Mouse (Mus musculus): ENCODE measurements around the gene Wrnip1. TPM values are rescaled to one million over a fixed set of nuclear protein-coding genes. Genes with fewer than 3 reads are reported as not detected.

The Wrnip1 gene
- polyA plus RNA-seq, 1 experiment from 2014 or later, result 29.9 TPM

DNA sequence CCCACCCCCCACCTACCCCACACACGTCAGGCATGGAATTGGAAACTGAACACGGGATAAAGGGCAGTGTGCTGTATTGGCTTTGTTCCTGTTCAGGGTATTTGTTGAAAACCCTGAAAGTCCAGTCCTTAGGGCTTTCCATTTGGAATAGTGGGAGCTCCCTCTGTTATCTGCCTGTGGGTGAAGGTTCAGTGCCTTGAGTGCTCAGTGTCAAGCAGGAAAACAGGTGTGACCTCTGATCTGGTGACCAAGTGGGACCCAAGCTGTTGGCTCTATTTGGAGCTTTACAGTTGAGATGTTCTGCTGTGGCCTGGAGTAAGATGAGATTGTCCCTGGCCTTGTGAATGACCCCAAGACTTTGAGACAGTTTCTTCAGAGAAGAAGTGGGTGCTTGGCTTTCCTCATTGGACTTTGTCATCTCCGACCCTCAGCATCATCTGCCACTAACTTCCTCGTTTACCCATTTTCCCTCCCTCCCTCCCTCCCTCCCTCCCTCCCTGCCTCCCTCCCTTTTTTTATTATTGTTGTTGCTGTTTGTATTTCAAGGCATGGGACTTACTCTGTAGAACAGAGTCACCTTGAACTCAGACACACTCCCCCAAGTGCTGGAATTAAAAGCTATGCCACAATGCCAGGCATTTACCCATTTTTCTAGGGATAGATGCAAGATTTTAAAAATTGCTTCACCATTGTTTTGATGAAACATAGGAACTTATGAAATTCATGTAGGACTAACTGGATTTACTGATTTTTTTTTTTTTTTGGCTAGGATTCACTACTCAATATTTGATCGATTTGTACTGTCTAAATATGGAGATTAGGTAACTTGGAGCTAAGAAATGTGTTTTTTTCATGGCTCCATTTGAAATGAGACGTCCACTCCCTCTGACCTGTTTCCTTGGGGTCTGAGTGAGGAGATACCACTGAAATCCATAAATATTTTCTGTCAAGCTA is 22.8 kb downstream of the Wrnip1 start:
- no peaks in the 10 kb centered on the region for H3K4me1 ChIP-seq (replicated peaks; ENCODE audit: control insufficient read depth, insufficient read depth, low read length)
- DNase-seq (ENCODE audit: low spot score) (no peak), ATAC-seq (ENCODE audit: low FRiP score) (no peak)
- no peaks in the 10 kb centered on the region for H3K27me3 ChIP-seq (ENCODE audit: control insufficient read depth, insufficient read depth, low read length)
- WGBS, result 80% methylated on average over 6 of the region's 6 CpGs
- H3K27ac ChIP-seq, result no peak overlapping the region
- H3K36me3 ChIP-seq (replicated peaks; ENCODE audit: control insufficient read depth, insufficient read depth), result peaks cover 20% of the 10 kb centered on the region
- no peak overlapping the region for H3K4me2 ChIP-seq (replicated peaks)
- H3K4me3 ChIP-seq (replicated peaks; ENCODE audit: low read length), result no peak overlapping the region
- H3K9me3 ChIP-seq (ENCODE audit: control insufficient read depth, low read length), result no peaks in the 10 kb centered on the region
- no peak overlapping the region for H3K9ac ChIP-seq

GRCm38 (mm10) chr13:32825546-32825945 is 23.7 kb downstream of the Wrnip1 start:
- H3K27me3 ChIP-seq (ENCODE audit: control insufficient read depth, insufficient read depth, low read length), result no peaks in the 10 kb centered on the region

DNA sequence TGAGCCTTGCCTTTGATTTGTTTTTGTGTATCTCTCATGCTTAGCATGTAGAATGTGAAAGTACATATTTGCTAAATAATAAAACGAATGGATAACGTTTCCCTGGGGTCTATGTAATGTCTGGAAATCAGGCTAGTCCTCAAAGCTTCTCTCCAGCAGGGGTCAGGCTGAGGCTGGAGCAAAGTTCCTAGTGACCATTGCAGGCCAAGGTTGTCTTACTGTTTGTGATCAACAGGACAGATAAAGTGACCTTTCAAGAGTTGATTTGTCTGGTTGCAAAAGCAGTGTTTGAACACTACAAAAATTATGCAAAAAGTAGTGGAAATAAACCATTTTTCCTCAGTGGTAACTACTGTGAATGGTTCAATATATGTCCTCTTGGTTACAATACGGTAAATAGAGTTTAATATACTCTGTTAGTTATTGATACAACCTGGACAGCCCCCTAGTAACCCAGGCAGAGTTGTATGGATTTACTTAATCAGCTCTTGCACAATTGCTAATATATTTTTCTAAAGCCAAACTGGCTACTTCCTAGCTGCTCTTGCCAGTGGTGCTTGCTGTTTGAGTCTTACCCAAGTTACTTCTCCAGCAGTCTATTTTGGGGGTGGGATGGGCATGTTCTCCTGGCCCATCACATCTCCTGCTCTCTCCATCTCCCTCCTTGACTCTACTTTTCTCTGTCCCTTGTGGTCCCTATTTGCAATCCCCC is 25.4 kb downstream of the Wrnip1 start:
- H3K27me3 ChIP-seq (ENCODE audit: control insufficient read depth, insufficient read depth, low read length), result no peaks in the 10 kb centered on the region
- no peaks in the 10 kb centered on the region for H3K4me1 ChIP-seq (replicated peaks; ENCODE audit: control insufficient read depth, insufficient read depth, low read length)
- ATAC-seq (ENCODE audit: low FRiP score) (no peak), DNase-seq (ENCODE audit: low spot score) (no peak)
- no peaks in the 10 kb centered on the region for H3K36me3 ChIP-seq (replicated peaks; ENCODE audit: control insufficient read depth, insufficient read depth)
- no peak overlapping the region for H3K4me2 ChIP-seq (replicated peaks)
- 79% methylated on average over 3 of the region's 3 CpGs for WGBS
- no peak overlapping the region for H3K27ac ChIP-seq
- no peaks in the 10 kb centered on the region for H3K9me3 ChIP-seq (ENCODE audit: control insufficient read depth, low read length)
- no peak overlapping the region for H3K4me3 ChIP-seq (replicated peaks; ENCODE audit: low read length)
- H3K9ac ChIP-seq, result no peak overlapping the region

More at GRCm38 (mm10) chr13:32825546-32825945, 23.7 kb downstream of the Wrnip1 start:
- DNase-seq (ENCODE audit: low spot score) (no peak), ATAC-seq (ENCODE audit: low FRiP score) (no peak)
- Histone ChIP-seq H3K36me3 (replicated peaks; ENCODE audit: control insufficient read depth, insufficient read depth) (peaks cover 11% of the 10 kb centered on the region), H3K9ac (no peak overlapping the region), H3K4me2 (replicated peaks) (no peak overlapping the region), H3K9me3 (ENCODE audit: control insufficient read depth, low read length) (no peaks in the 10 kb centered on the region), H3K4me1 (replicated peaks; ENCODE audit: control insufficient read depth, insufficient read depth, low read length) (no peaks in the 10 kb centered on the region), H3K27ac (no peak overlapping the region), H3K4me3 (replicated peaks; ENCODE audit: low read length) (no peak overlapping the region)
- WGBS, result 93% methylated on average over 8 of the region's 8 CpGs

DNA sequence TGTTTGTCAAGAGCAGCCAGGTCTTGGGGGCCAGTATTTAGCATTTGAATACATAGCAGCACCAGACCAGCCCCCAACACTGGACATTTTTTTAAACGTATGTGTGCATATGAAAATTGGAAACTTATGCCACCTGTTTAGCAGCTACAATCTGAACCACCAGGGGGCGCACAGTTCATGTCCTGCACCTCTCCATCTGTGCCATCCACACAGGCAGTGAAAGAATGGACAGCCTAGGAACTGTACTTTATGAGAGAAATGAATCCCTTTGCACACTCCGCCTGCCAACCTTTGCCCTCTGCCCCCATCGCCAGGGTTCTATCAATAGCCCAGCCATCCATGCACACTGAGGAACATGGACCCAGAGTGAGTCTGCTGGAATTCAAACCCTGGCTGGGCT is 26.1 kb downstream of the Wrnip1 start:
- peak; percentile 36 for DNase-seq (ENCODE audit: low spot score)
- Histone ChIP-seq H3K27me3 (ENCODE audit: control insufficient read depth, insufficient read depth, low read length) (no peaks in the 10 kb centered on the region), H3K4me1 (replicated peaks; ENCODE audit: control insufficient read depth, insufficient read depth, low read length) (no peaks in the 10 kb centered on the region), H3K27ac (no peak overlapping the region), H3K4me2 (replicated peaks) (no peak overlapping the region), H3K36me3 (replicated peaks; ENCODE audit: control insufficient read depth, insufficient read depth) (no peaks in the 10 kb centered on the region), H3K4me3 (replicated peaks; ENCODE audit: low read length) (no peak overlapping the region), H3K9ac (no peak overlapping the region), H3K9me3 (ENCODE audit: control insufficient read depth, low read length) (no peaks in the 10 kb centered on the region)
- WGBS, result 64% methylated on average over 4 of the region's 4 CpGs
- peak; percentile 59 for ATAC-seq (ENCODE audit: low FRiP score)

- Histone ChIP-seq H3K4me1 (replicated peaks; ENCODE audit: control insufficient read depth, insufficient read depth, low read length) (no peaks in the 10 kb centered on the region), H3K27me3 (ENCODE audit: control insufficient read depth, insufficient read depth, low read length) (no peaks in the 10 kb centered on the region), H3K27ac (no peak overlapping the region), H3K9me3 (ENCODE audit: control insufficient read depth, low read length) (no peaks in the 10 kb centered on the region), H3K36me3 (replicated peaks; ENCODE audit: control insufficient read depth, insufficient read depth) (no peaks in the 10 kb centered on the region), H3K9ac (no peak overlapping the region), H3K4me2 (replicated peaks) (no peak overlapping the region), H3K4me3 (replicated peaks; ENCODE audit: low read length) (no peak overlapping the region)
- no peak for ATAC-seq (ENCODE audit: low FRiP score)
- 89% methylated on average over 4 of the region's 4 CpGs for WGBS
- DNase-seq (ENCODE audit: low spot score), result no peak
Observed at GRCm38 (mm10) chr13:32828886-32829285, 27.0 kb downstream of the Wrnip1 start.

GRCm38 (mm10) chr13:32831505-32832273 is 29.9 kb downstream of the Wrnip1 start:
- Histone ChIP-seq H3K9me3 (ENCODE audit: control insufficient read depth, low read length) (no peaks in the 10 kb centered on the region), H3K9ac (no peak overlapping the region), H3K36me3 (replicated peaks; ENCODE audit: control insufficient read depth, insufficient read depth) (no peaks in the 10 kb centered on the region), H3K27ac (no peak overlapping the region), H3K4me1 (replicated peaks; ENCODE audit: control insufficient read depth, insufficient read depth, low read length) (no peaks in the 10 kb centered on the region), H3K4me3 (replicated peaks; ENCODE audit: low read length) (no peak overlapping the region), H3K4me2 (replicated peaks) (no peak overlapping the region), H3K27me3 (ENCODE audit: control insufficient read depth, insufficient read depth, low read length) (no peaks in the 10 kb centered on the region)
- no peak for ATAC-seq (ENCODE audit: low FRiP score)
- no peak for DNase-seq (ENCODE audit: low spot score)
- WGBS, result 83% methylated on average over 3 of the region's 3 CpGs

GRCm38 (mm10) chr13:32832776-32833175 is 30.9 kb downstream of the Wrnip1 start:
- no peak overlapping the region for H3K4me2 ChIP-seq (replicated peaks)
- ATAC-seq (ENCODE audit: low FRiP score), result no peak
- no peak overlapping the region for H3K4me3 ChIP-seq (replicated peaks; ENCODE audit: low read length)
- H3K4me1 ChIP-seq (replicated peaks; ENCODE audit: control insufficient read depth, insufficient read depth, low read length), result no peaks in the 10 kb centered on the region
- 75% methylated on average over 3 of the region's 3 CpGs for WGBS
- no peaks in the 10 kb centered on the region for H3K36me3 ChIP-seq (replicated peaks; ENCODE audit: control insufficient read depth, insufficient read depth)
- no peaks in the 10 kb centered on the region for H3K9me3 ChIP-seq (ENCODE audit: control insufficient read depth, low read length)
- no peak for DNase-seq (ENCODE audit: low spot score)
- no peak overlapping the region for H3K9ac ChIP-seq
- H3K27me3 ChIP-seq (ENCODE audit: control insufficient read depth, insufficient read depth, low read length), result no peaks in the 10 kb centered on the region
- H3K27ac ChIP-seq, result no peak overlapping the region

DNA sequence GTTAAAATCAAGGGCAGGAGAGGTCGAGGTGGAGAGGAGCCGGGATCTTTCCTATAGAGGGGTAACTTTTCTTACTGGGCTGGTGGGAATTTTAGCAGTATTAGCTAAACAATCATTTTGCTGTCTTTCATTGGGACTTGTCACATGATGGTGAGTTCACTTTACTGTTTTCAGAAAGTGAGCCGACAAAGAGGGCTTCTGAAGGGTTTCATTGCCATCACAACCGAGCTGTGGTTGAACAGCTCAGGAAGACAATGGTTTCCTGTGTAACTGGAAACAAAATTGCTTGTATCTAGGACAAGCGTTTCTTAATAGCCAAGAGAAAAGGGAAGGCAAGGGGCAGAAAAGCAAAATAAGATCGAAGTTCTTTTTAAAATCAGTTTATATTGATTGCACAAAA is 31.4 kb downstream of the Wrnip1 start:
- ATAC-seq (ENCODE audit: low FRiP score), result no peak
- Histone ChIP-seq H3K9me3 (ENCODE audit: control insufficient read depth, low read length) (no peaks in the 10 kb centered on the region), H3K36me3 (replicated peaks; ENCODE audit: control insufficient read depth, insufficient read depth) (no peaks in the 10 kb centered on the region), H3K4me2 (replicated peaks) (no peak overlapping the region), H3K4me1 (replicated peaks; ENCODE audit: control insufficient read depth, insufficient read depth, low read length) (no peaks in the 10 kb centered on the region), H3K4me3 (replicated peaks; ENCODE audit: low read length) (no peak overlapping the region), H3K27ac (no peak overlapping the region), H3K27me3 (ENCODE audit: control insufficient read depth, insufficient read depth, low read length) (no peaks in the 10 kb centered on the region), H3K9ac (no peak overlapping the region)
- WGBS, result 73% methylated on average over 6 of the region's 6 CpGs
- no peak for DNase-seq (ENCODE audit: low spot score)

DNA sequence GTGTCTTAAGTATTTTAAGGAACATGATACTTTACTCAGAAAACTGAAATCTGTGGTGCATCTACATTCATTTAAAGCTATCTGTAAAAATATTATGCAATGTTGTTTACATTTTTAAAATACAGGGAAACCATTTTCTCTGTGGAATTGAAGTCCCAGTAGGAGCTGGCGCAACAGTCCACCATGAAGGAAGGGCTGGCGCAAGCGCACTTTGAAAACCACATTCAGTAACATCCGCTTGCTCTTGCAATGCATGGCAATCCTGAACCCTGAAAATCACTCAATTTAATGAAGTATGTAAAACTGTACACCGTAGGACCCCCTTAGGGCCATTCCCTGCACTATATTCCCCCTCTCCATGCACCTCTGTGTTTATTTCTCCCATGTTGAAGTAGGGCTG is 32.7 kb downstream of the Wrnip1 start:
- Histone ChIP-seq H3K4me2 (replicated peaks) (no peak overlapping the region), H3K4me1 (replicated peaks; ENCODE audit: control insufficient read depth, insufficient read depth, low read length) (no peaks in the 10 kb centered on the region), H3K27me3 (ENCODE audit: control insufficient read depth, insufficient read depth, low read length) (no peaks in the 10 kb centered on the region), H3K9ac (no peak overlapping the region), H3K27ac (no peak overlapping the region), H3K4me3 (replicated peaks; ENCODE audit: low read length) (no peak overlapping the region), H3K9me3 (ENCODE audit: control insufficient read depth, low read length) (no peaks in the 10 kb centered on the region), H3K36me3 (replicated peaks; ENCODE audit: control insufficient read depth, insufficient read depth) (no peaks in the 10 kb centered on the region)
- ATAC-seq (ENCODE audit: low FRiP score) (no peak), DNase-seq (ENCODE audit: low spot score) (no peak)
- 93% methylated on average over 5 of the region's 5 CpGs for WGBS

All from hindbrain, embryonic 14.5 days (tissue).